Mouse (Mus musculus): ENCODE measurements around the gene Tgfa.
A peak's percentile ranks its signal among the peaks of the same experiment; 100 is the strongest.

Gene Tgfa

DNA sequence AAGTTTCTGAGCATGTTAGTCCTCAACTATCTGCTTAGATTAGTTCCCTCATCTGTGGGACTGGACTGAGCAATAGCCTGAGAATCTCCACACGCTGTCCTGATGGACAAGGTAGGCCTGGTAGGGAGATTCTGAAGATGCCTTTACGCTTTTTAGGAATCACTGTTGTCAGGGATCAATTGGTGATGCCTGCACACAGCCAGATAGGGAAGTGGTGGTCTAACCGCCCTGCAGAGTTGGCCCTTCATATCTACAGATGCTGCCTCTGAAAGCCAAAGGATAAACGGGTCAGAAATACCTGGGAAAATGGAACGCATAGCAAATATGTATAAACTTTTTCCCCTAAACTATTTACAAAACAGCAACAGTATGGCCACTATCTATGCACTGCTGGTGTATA lies 37.3 kb downstream of the Tgfa start:
- DNase-seq (ENCODE audit: low read depth, low spot score): no peak

GRCm38 (mm10) chr6:86233512-86234430 lies 38.7 kb downstream of the Tgfa start:
- DNase-seq (ENCODE audit: low read depth, low spot score): peak; percentile 21

- no peak for DNase-seq (ENCODE audit: low read depth, low spot score)
Measured at GRCm38 (mm10) chr6:86244866-86245265, 49.8 kb downstream of the Tgfa start.

DNA sequence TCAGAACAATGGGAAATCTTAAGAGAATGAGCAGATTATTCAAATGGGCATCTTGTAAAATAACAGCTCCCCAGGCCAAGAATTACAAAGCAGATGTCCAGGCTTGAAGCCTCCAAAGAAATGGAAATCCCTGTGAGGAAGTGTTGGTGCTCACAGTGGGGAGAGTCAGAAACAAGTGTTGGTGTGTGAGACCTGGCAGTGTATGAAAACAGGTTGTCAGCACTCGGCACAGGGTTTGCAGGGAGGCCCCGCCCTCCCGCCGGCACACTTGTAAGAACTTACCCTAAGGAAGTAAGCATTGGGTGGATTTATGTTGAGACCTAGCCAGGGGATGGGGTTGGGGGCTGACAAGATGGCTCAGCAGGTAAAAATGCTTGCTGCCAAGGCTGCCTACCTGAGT lies 50.9 kb downstream of the Tgfa start:
- DNase-seq (ENCODE audit: low read depth, low spot score): no peak

DNA sequence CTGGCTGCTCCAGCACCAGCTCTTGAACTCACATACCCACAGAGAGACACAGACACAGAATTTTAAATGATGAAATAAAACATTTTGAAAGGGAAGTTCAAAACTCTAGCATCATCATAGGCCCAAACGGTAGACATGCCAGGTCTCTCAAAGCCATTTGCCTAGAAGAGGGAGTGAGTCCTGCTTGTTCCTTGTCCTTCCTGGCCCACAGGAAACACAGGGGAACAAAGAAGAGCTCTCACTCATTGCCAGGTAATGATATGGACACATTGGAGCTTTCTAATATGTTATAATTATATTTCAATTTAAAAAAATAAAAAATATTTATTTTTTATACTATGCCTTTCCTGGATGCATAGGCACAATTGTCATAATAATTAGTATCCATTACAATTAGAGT lies 53.5 kb downstream of the Tgfa start:
- DNase-seq (ENCODE audit: low read depth, low spot score): no peak

DNA sequence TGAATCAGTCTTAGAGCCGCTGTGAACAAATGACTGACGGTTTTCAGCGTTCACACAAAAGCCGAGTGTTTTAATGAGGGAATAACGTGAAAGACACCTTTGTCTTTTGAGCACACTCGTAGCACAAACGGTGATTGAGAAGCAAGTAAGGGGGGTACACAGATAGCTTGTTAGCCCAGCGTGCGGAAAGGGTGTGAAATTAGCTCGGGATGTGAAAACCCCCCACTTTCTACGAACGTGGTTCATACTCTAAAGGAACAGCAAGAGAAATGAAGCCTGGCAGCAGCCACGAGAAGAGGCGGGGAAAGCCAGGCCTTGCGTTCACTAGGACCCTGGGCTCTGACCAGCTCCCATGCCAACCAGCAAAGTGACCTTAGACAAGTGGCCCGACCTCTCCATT lies 54.0 kb downstream of the Tgfa start:
- peak; percentile 71 for DNase-seq (ENCODE audit: low read depth, low spot score)

- no peak for DNase-seq (ENCODE audit: low read depth, low spot score)
Measured at GRCm38 (mm10) chr6:86250236-86250635, 55.2 kb downstream of the Tgfa start.

DNA sequence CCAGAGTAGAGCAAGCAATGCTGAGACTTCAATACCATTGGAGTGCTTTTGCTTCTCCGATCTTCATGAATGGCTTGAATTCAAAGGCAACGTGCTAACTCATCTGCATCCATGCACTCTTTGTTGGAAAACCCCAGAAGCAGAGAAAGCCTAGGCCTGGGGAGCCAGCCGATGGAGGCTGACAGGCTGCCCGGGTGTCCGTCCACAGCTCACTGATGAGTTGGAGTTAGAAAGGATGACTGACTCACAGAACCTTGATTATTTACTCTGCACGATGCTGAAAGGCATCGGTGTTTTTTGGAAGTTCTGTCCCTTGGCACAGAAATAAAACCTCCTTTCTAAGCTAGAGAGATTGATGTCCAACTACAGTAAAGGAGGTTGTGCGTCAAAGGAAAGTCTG lies 55.8 kb downstream of the Tgfa start:
- DNase-seq (ENCODE audit: low read depth, low spot score): peak; percentile 51

DNA sequence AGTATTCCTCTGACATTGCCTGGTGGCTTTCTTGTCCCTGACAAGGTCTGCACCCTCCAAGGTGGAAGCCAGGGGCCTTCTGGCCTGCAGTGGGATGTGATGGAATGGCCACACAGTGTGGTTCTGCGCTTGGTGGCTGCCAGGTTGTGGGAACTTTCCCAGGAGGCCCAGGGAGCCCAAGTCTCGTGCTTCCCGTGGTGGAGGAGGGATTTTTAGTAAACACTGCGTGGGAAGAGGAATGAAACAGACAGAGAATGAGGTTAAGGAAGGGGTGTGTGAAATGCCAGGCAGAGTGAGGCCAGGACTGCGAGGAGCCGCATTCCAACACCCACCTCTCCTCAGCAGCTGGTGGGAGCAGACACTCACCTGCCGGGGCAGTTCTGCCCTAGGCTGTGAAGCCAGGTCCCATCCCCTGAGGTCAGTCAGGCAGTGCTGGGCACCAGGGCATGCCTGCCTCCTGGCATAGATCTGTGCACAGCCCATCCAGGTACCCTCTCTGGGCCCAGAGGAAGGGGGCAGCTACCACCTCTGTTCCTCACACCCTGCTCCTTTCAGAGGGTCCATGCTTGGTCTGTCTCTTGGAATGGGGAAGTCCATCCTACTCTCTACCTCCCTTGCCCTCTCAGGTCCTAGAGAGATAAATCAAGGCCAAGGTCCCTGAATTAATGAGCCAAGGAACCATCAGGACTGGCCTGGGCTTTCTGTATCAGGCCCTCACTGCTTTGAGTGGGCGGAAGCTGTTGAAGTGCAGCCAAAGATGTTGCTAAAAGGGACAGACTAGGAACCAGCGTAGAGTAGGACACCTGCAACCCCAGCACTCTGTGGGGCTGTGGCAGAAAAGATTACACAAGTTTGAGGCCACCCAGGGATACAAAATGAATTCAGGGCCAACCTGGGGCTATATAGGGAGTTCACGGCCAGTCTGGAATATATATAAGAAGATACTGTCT lies 57.4 kb downstream of the Tgfa start:
- DNase-seq (ENCODE audit: low read depth, low spot score): peak; percentile 57

GRCm38 (mm10) chr6:86255899-86256298 lies 60.9 kb downstream of the Tgfa start:
- DNase-seq (ENCODE audit: low read depth, low spot score): no peak

DNA sequence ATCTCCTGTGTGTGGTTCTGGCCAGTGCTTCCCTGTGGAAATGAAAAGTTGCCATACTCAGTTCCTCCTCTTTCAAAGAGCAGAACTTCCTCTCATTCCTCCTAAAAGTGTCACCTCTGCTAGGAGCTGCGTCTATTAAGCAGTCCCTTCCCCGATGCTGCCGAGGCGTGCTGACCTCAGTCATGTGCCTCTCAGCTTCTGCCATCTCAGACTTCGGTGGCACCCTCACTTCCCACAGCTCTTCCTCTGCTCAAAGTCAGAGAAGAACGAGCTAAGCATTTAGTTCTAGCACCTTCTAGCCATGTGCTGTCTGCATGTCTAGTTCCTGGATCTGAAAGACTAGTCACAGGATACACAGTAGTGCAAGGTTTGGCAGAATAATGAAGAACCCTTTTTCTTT lies 64.2 kb downstream of the Tgfa start:
- peak; percentile 47 for DNase-seq (ENCODE audit: low read depth, low spot score)

- DNase-seq (ENCODE audit: low read depth, low spot score): no peak
Measured at GRCm38 (mm10) chr6:86260322-86261050, 65.5 kb downstream of the Tgfa start.

DNA sequence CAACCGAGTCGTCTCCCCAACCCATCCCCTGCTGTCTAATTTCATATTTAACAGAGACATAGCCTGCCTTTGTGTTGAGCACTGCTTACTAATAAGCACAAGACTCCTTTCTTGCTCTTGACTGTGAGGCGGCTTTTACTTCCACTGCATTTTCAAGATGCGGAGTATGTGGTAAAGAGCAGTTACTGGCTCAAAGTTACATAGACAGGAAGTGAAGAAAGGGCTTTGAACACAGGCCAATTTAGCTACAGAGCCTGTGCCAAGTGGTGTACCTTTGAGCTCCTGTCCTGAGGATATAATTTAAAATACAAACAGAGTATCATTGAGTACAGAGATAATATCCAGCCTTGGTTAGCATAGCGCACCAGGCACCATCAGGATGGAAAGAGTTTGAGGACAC lies 71.8 kb downstream of the Tgfa start:
- DNase-seq (ENCODE audit: low read depth, low spot score): peak; percentile 10

DNA sequence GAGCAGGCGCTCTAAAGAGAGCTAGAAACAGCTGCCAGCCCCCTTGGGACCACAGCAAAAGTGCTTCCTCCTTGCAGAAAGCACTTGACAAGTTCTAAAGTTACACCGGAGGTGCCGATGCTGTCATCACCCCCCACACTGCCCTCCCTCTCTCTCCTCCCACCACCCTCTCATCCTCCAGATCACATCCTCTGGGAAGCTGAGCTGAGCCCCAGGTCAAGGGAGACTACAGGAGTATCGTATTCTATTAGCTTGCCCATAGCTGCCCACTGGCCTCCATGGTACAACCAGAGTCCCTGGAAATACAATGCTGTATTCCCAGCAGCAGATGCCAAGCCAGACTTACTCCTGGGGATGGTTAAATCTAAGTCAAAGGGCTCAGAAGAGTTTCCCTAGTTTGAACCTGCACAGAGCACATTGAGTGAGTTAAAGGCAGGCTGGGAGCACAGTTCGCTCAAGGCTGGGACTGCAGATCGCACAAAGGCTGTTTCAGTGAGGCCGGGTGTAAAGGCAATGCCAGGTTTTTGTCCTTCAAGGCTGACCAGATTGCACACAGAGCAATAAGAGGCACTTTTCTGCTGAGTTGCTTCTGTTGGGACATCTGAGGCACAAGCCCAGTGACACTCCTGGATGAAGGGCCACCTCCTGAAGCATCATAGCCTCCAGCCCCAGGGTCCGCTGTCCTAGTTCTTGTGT lies 75.5 kb downstream of the Tgfa start:
- DNase-seq (ENCODE audit: low read depth, low spot score): peak; percentile 32

- peak; percentile 73 for DNase-seq (ENCODE audit: low read depth, low spot score)
Measured at GRCm38 (mm10) chr6:86271130-86271529, 76.1 kb downstream of the Tgfa start.

GRCm38 (mm10) chr6:86275704-86276103 lies 80.7 kb downstream of the Tgfa start:
- no peak for DNase-seq (ENCODE audit: low read depth, low spot score)

DNA sequence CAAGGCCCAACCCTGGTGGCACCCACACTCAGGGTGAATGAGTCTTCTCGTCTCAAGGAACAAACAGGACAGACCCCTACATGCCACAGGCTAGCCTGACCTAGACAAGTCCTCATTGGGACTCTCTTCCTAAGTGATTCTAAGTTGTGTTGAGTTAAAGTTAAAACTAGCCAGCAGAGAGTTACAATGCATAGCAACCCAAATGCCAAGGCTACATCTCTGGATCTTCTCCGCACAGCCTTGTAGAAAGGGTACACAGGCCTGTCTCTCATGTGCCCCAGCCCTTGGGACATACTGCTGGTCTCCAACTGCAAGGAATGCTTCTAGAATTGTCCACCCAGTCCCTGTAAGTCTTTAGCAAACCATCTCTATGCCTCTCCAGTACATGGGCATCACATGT lies 81.8 kb downstream of the Tgfa start:
- no peak for DNase-seq (ENCODE audit: low read depth, low spot score)

DNA sequence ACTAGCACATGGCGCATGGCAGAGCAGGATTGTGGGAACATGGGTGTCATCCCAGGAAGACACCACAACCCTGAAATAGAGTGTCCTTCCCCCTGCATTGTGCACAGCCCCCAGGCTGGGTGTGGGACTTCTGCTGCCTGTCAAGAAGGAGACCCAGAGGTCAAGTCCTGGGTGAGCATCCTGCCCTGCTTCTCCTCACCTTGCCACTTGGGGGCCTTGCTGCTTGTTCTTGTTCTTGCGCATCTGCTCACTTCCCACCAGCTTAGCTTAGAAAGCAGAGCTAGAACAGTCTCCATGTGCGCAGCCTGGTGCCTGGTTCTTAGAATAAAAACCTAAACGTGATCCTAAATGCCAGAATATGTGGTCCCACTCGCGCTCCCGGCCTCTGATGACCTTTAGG lies 82.6 kb downstream of the Tgfa start:
- DNase-seq (ENCODE audit: low read depth, low spot score): peak; percentile 20

- peak; percentile 9 for DNase-seq (ENCODE audit: low read depth, low spot score)
Measured at GRCm38 (mm10) chr6:86281573-86282210, 86.7 kb downstream of the Tgfa start.

- DNase-seq (ENCODE audit: low read depth, low spot score): no peak
Measured at GRCm38 (mm10) chr6:86293301-86293700, 98.3 kb downstream of the Tgfa start.

DNA sequence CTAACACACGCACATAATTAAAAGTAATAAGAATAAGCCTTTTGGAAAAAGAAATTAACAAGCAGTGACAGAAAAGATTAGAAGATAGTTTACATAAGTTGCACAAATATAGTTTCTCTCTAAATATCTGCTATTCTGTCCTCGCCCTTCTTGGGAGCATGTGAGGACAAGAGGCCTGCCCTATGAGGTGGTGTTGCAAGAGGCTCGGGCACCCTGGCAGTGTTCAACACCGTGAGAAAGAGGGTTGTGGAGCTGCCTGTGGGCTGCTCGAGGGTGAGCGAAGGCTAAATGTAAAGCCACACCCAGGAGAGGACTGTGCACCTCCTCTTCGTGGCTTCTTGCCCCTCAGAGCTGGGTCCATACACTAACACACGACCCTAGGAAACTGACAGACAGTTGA lies 100.4 kb downstream of the Tgfa start:
- no peak for DNase-seq (ENCODE audit: low read depth, low spot score)
